Mouse (Mus musculus): ENCODE measurements around the gene Dbp.

GRCm38 (mm10) chr7:45746518-45746917, 41.6 kb downstream of the Dbp start:
- TF ChIP-seq HCFC1 (IDR thresholded peaks at IDR 0.05; ENCODE audit: borderline replicate concordance, insufficient read depth, low read length) (no peak), CHD2 (IDR thresholded peaks at IDR 0.05; ENCODE audit: low read depth, low read length) (no peak), ZNF384 (IDR thresholded peaks at IDR 0.05; ENCODE audit: low read depth, low read length) (no peak), MAFK (IDR thresholded peaks at IDR 0.05; ENCODE audit: insufficient read depth, low read depth, low read length) (no peak), ZC3H11A (IDR thresholded peaks at IDR 0.05; ENCODE audit: borderline replicate concordance, low read depth, low read length) (no peak)

Data from ES-E14 (cell line).